Mouse (Mus musculus): Measurements from ENCODE around the gene Ninj2. TPM values are rescaled to one million over a fixed set of nuclear protein-coding genes. Genes with fewer than 3 reads are reported as not detected.

The Ninj2 gene
- polyA plus RNA-seq, 1 experiment from 2014 or later = 0.44 TPM

GRCm38 (mm10) chr6:120151616-120152053, 58.5 kb downstream of the Ninj2 start:
- no peaks in the 10 kb centered on the region for H3K27me3 ChIP-seq (replicated peaks; ENCODE audit: insufficient read depth, low read length)
- 61% methylated on average over 3 of the region's 3 CpGs for WGBS
- H3K36me3 ChIP-seq (ENCODE audit: insufficient read depth, low read length) = no peaks in the 10 kb centered on the region
- peak; percentile 19 for TF ChIP-seq CTCF (IDR thresholded peaks at IDR 0.05)
- TF ChIP-seq EP300 (IDR thresholded peaks at IDR 0.05) = 0 out of 2 replicates have a peak, but pooled peaks have one; percentile 25
- no peak overlapping the region for H3K4me3 ChIP-seq (ENCODE audit: low read depth, low read length)
- no peak overlapping the region for H3K9ac ChIP-seq (replicated peaks; ENCODE audit: low read depth)
- DNase-seq (ENCODE audit: low spot score) (peak; percentile 81), ATAC-seq (no peak)
- H3K9me3 ChIP-seq (ENCODE audit: low read length) = no peaks in the 10 kb centered on the region
- H3K4me2 ChIP-seq (replicated peaks; ENCODE audit: low read depth, low read length) = no peak overlapping the region
- 0 out of 2 replicates have a peak, but pooled peaks cover 7% of the 10 kb centered on the region for H3K4me1 ChIP-seq (ENCODE audit: insufficient read depth, low read depth, low read length)
- H3K27ac ChIP-seq (ENCODE audit: low read length) = no peak overlapping the region

GRCm38 (mm10) chr6:120152739-120153696, 59.9 kb downstream of the Ninj2 start:
- Histone ChIP-seq H3K9me3 (ENCODE audit: low read length) (no peaks in the 10 kb centered on the region), H3K27ac (ENCODE audit: low read length) (no peak overlapping the region), H3K27me3 (replicated peaks; ENCODE audit: insufficient read depth, low read length) (no peaks in the 10 kb centered on the region), H3K4me3 (ENCODE audit: low read depth, low read length) (no peak overlapping the region), H3K36me3 (ENCODE audit: insufficient read depth, low read length) (no peaks in the 10 kb centered on the region), H3K9ac (replicated peaks; ENCODE audit: low read depth) (no peak overlapping the region), H3K4me1 (ENCODE audit: insufficient read depth, low read depth, low read length) (0 out of 2 replicates have a peak, but pooled peaks cover 3% of the 10 kb centered on the region), H3K4me2 (replicated peaks; ENCODE audit: low read depth, low read length) (no peak overlapping the region)
- no peak for TF ChIP-seq EP300 (IDR thresholded peaks at IDR 0.05)
- no peak for TF ChIP-seq CTCF (IDR thresholded peaks at IDR 0.05)
- WGBS = 77% methylated on average over 24 of the region's 26 CpGs
- ATAC-seq (no peak), DNase-seq (ENCODE audit: low spot score) (no peak)

GRCm38 (mm10) chr6:120154526-120155309, 61.6 kb downstream of the Ninj2 start:
- H3K27me3 ChIP-seq (replicated peaks; ENCODE audit: insufficient read depth, low read length) = no peaks in the 10 kb centered on the region
- no peaks in the 10 kb centered on the region for H3K9me3 ChIP-seq (ENCODE audit: low read length)
- no peaks in the 10 kb centered on the region for H3K36me3 ChIP-seq (ENCODE audit: insufficient read depth, low read length)
- ATAC-seq (no peak), DNase-seq (ENCODE audit: low spot score) (peak; percentile 57)
- no peak overlapping the region for H3K4me2 ChIP-seq (replicated peaks; ENCODE audit: low read depth, low read length)
- no peak overlapping the region for H3K4me3 ChIP-seq (ENCODE audit: low read depth, low read length)
- H3K9ac ChIP-seq (replicated peaks; ENCODE audit: low read depth) = no peak overlapping the region
- TF ChIP-seq CTCF (IDR thresholded peaks at IDR 0.05) (no peak), EP300 (IDR thresholded peaks at IDR 0.05) (no peak)
- H3K27ac ChIP-seq (ENCODE audit: low read length) = no peak overlapping the region
- peaks cover 16% of the 10 kb centered on the region for H3K4me1 ChIP-seq (ENCODE audit: insufficient read depth, low read depth, low read length)
- 55% methylated on average over 5 of the region's 5 CpGs for WGBS

- no peak for DNase-seq (ENCODE audit: low spot score)
- Histone ChIP-seq H3K9me3 (ENCODE audit: low read length) (no peaks in the 10 kb centered on the region), H3K27me3 (replicated peaks; ENCODE audit: insufficient read depth, low read length) (no peaks in the 10 kb centered on the region), H3K27ac (ENCODE audit: low read length) (no peak overlapping the region), H3K4me1 (ENCODE audit: insufficient read depth, low read depth, low read length) (peaks cover 14% of the 10 kb centered on the region), H3K36me3 (ENCODE audit: insufficient read depth, low read length) (no peaks in the 10 kb centered on the region), H3K4me3 (ENCODE audit: low read depth, low read length) (no peak overlapping the region), H3K4me2 (replicated peaks; ENCODE audit: low read depth, low read length) (no peak overlapping the region), H3K9ac (replicated peaks; ENCODE audit: low read depth) (no peak overlapping the region)
- 72% methylated on average over 4 of the region's 4 CpGs for WGBS
- TF ChIP-seq EP300 (IDR thresholded peaks at IDR 0.05) = no peak
- no peak for TF ChIP-seq CTCF (IDR thresholded peaks at IDR 0.05)
- no peak for ATAC-seq
Measured at GRCm38 (mm10) chr6:120155510-120155909, 62.4 kb downstream of the Ninj2 start.

GRCm38 (mm10) chr6:120157479-120157878, 64.3 kb downstream of the Ninj2 start:
- no peak for ATAC-seq
- H3K27ac ChIP-seq (ENCODE audit: low read length) = no peak overlapping the region

More at GRCm38 (mm10) chr6:120157479-120157878, 64.3 kb downstream of the Ninj2 start:
- no peak overlapping the region for H3K4me3 ChIP-seq (ENCODE audit: low read depth, low read length)
- no peak for TF ChIP-seq EP300 (IDR thresholded peaks at IDR 0.05)
- no peak for TF ChIP-seq CTCF (IDR thresholded peaks at IDR 0.05)
- WGBS = 65% methylated on average over 6 of the region's 6 CpGs
- H3K4me2 ChIP-seq (replicated peaks; ENCODE audit: low read depth, low read length) = no peak overlapping the region
- no peaks in the 10 kb centered on the region for H3K27me3 ChIP-seq (replicated peaks; ENCODE audit: insufficient read depth, low read length)
- H3K36me3 ChIP-seq (ENCODE audit: insufficient read depth, low read length) = no peaks in the 10 kb centered on the region
- H3K4me1 ChIP-seq (ENCODE audit: insufficient read depth, low read depth, low read length) = peaks cover 14% of the 10 kb centered on the region
- no peaks in the 10 kb centered on the region for H3K9me3 ChIP-seq (ENCODE audit: low read length)
- H3K9ac ChIP-seq (replicated peaks; ENCODE audit: low read depth) = no peak overlapping the region
- DNase-seq (ENCODE audit: low spot score) = no peak
